Comparison of ENCODE assay signal across 12 mouse cellular contexts in the genomic region with DNA sequence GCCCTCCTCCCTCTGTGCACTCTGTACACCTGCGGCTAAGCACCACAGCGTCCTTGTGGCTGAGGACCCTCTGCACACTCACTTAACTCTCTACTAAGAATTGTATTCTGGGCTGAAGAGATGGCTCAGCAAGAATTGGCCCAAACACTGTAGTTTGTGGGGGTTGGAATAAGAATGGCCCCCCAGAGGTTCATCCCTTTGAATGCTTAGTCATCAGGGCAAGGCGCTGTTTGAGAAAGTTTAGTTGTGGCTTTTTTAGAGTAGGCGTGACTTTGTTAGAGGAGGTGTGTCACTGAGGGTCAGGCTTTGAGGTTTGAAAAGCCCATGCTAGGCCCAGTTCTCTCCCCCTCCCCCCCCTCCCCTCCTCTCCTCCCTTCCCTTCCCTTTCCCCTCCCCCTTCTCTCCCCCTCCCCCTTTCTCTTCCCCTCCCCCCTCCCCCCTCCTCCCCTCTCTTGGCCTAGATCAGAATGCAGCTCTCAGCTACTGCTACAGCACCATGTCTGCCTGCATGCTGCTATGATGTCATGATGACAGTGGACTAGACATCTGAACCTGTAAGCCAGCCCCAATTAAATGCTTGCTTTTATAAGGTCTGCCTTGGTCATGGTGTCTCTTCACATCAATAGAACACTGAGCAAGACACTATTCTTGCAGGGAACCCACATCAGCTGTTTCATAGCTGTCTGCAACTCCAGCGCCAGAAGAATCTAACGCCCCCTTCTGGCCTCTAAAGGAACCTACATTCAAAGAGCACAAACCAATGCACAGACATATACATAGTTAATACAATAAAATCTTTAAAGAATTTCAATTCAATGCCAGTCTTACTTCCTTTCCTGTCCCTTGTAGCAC. TPM values are rescaled to one million over a fixed set of nuclear protein-coding genes. Genes with fewer than 3 reads are reported as not detected.
DNase-seq lines count a peak whose midpoint lies in the region; ATAC-seq lines count a peak whose summit lies in the region.
"Had no signal": no experiment of that assay in that cellular context is flagged by ENCODE, and none has a peak within 500 bp of the region (broad histone marks: within the 10 kb centered on the region; RNA-seq: fewer than 3 reads in every experiment).

No protein-coding gene starts in this region.

- peak; percentile 66 for DNase-seq in heart, adult 11 months
- DNase-seq in heart, postnatal 36 days = no peak
- peak; percentile 40 for DNase-seq in thymus, postnatal 25 days
- no peak for DNase-seq in thymus, postnatal 14 days
- DNase-seq in adipocyte (ENCODE audit: low spot score) = no peak
- DNase-seq: adrenal gland, adult 8-10 months; cerebellum, postnatal 36 days; gastrocnemius, adult 2 months had no signal

- peak; percentile 61 for ATAC-seq in megakaryocyte, adult 5-6 weeks (ENCODE audit: poor library complexity, severe bottlenecking)
- ATAC-seq in frontal cortex, adult (ENCODE audit: low TSS enrichment) = no peak
- ATAC-seq in monocyte, adult 5-6 weeks (replicated peaks; ENCODE audit: insufficient number of reproducible peaks, low FRiP score, low TSS enrichment, poor library complexity, severe bottlenecking) = no peak
- ATAC-seq: forebrain, embryonic 13.5 days had no signal

- intact Hi-C loops in heart, postnatal 36 days (cut with DNase I) = no loop called here

RNA-seq across cellular contexts. Expression of a gene that starts 23.8 kb away (rescaled TPM):
- 10 to 100 TPM; 24.5 to 27.8 TPM for total RNA-seq in heart, postnatal 36 days (2021)
- 457 and 500 TPM in 2 replicates for total RNA-seq in megakaryocyte, adult 5-6 weeks (2015)
- 415 and 440 TPM in 2 replicates for total RNA-seq in megakaryocyte, adult 5-6 weeks (2017)
- total RNA-seq in monocyte, adult 5-6 weeks (2017) = 183 to 196 TPM (median 191 TPM) in 3 replicates

Comparison
In these comparisons a context has a peak if more than half of its experiments do, and no peak if none do; other contexts are left out.
1. DNase-seq: peak in heart, adult 11 months (single experiment) and thymus, postnatal 25 days (single experiment); none in heart, postnatal 36 days (0 of 2), thymus, postnatal 14 days (single experiment) and adipocyte (single experiment).